Mouse (Mus musculus) heart, adult 2 months (tissue): ENCODE measurements at regions not wholly inside any gene's neighbourhood (a gene's known extent, or its start where the extent isn't known, plus 50 kb on each side); places are given as distances from the start of the nearest gene placed in this dataset.

Source experiments
- CTCF ChIP-seq: fragments of 200-600 bp; IDR thresholded peaks from 2 replicates; pipeline ENCODE4 v1.8.1; 2022; ENCODE audit warnings: antibody characterized with exemption, mild to moderate bottlenecking, moderate library complexity
- POLR2A ChIP-seq: fragments of 200-500 bp; IDR thresholded peaks from 2 replicates; pipeline ENCODE4 v1.6.1; 2011; ENCODE audit warnings: mild to moderate bottlenecking, low read depth, low read length, control low read depth; ENCODE audit not compliant: insufficient read depth

- no peak for TF ChIP-seq POLR2A
- TF ChIP-seq CTCF: no peak
Observed at GRCm38 (mm10) chr13:70282731-70283130, 354.7 kb downstream of the Ice1 start.
